Mouse (Mus musculus) ES-E14 (cell line): ENCODE measurements around the gene Rab30. TPM values are rescaled to one million over a fixed set of nuclear protein-coding genes. Genes with fewer than 3 reads are reported as not detected.

Source experiments
- DNase-seq: peaks from one replicate; pipeline ENCODE4 v3.0.0-alpha.2; 2013; ENCODE audit warnings: low read depth, low spot score
- H3K27ac ChIP-seq: 2 replicates; pipeline ENCODE4 v1.5.1; 2012; ENCODE audit warnings: low read depth, mild to moderate bottlenecking, low read length, moderate library complexity, mixed read lengths; ENCODE audit not compliant: poor library complexity, insufficient read depth, severe bottlenecking
- H3K36me3 ChIP-seq: 2 replicates; pipeline ENCODE4 v1.6.1; 2012; ENCODE audit warnings: mild to moderate bottlenecking, low read length, moderate library complexity, mixed read lengths; ENCODE audit not compliant: control insufficient read depth, poor library complexity, insufficient read depth, severe bottlenecking
- H3K4me1 ChIP-seq, 2 experiments: fragments of 150-350 bp in 1 of 2; sonication (generic) in 1 of 2; 2 replicates each; pipeline ENCODE4 v1.6.1; 2012; ENCODE audit warnings: low read length in 2 of 2, mild to moderate bottlenecking in 1 of 2, mixed read lengths in 1 of 2; ENCODE audit not compliant: control insufficient read depth in 2 of 2, insufficient read depth in 2 of 2, poor library complexity in 1 of 2
- H3K4me3 ChIP-seq, 2 experiments: fragments of 150-350 bp in 1 of 2; sonication (generic) in 1 of 2; 2 replicates each; pipeline ENCODE4 v1.5.1; 2012; ENCODE audit warnings: low read length in 2 of 2, low read depth in 1 of 2, mild to moderate bottlenecking in 1 of 2, mixed read lengths in 1 of 2; ENCODE audit not compliant: insufficient read depth in 1 of 2, poor library complexity in 1 of 2, severe bottlenecking in 1 of 2
- H3K9ac ChIP-seq: 2 replicates; pipeline ENCODE4 v1.6.1; 2012; ENCODE audit warnings: low read depth, mild to moderate bottlenecking, low read length, mixed read lengths; ENCODE audit not compliant: poor library complexity, insufficient read depth, severe bottlenecking
- H3K9me3 ChIP-seq: fragments of 150-350 bp; sonication (generic); 2 replicates; pipeline ENCODE4 v1.6.1; 2012; ENCODE audit warnings: low read depth, mild to moderate bottlenecking, low read length; ENCODE audit not compliant: control insufficient read depth, insufficient read depth
- CHD2 ChIP-seq: IDR thresholded peaks from 2 replicates; pipeline ENCODE4 v1.6.1; 2014; ENCODE audit warnings: mild to moderate bottlenecking, low read depth, low read length, inconsistent platforms
- HCFC1 ChIP-seq: IDR thresholded peaks from 2 replicates; pipeline ENCODE4 v1.6.1; 2012; ENCODE audit warnings: low read length, inconsistent platforms, borderline replicate concordance; ENCODE audit not compliant: insufficient read depth
- MAFK ChIP-seq: IDR thresholded peaks from 2 replicates; pipeline ENCODE4 v1.6.1; 2014; ENCODE audit warnings: mild to moderate bottlenecking, low read depth, low read length, inconsistent platforms; ENCODE audit not compliant: insufficient read depth
- ZC3H11A ChIP-seq: IDR thresholded peaks from 2 replicates; pipeline ENCODE4 v1.6.1; 2012; ENCODE audit warnings: low read depth, mild to moderate bottlenecking, inconsistent platforms, low read length, borderline replicate concordance
- ZNF384 ChIP-seq: IDR thresholded peaks from 2 replicates; pipeline ENCODE4 v1.6.1; 2012; ENCODE audit warnings: low read depth, low read length, inconsistent platforms
- in situ Hi-C, 2 experiments: fragments of 600-800 bp; cut with MboI; formaldehyde crosslinking; loops; one replicate each; pipeline ENCODE4 v1.15.1; 2025; ENCODE audit warnings: low sequenced_read_pairs in 2 of 2, inconsistent platforms in 1 of 2; ENCODE audit not compliant: unreplicated experiment in 2 of 2
- total RNA-seq: library from RNA; depleted of rRNA; stranded (reverse); fragments of 300-350 nt; gene quantifications from 2 replicates; pipeline ENCODE4 v1.2.3, GENCODE M21; 2012

Gene Rab30
- total RNA-seq, 1 experiment = 7.4 TPM

GRCm38 (mm10) chr7:92804919-92805668 is 63.7 kb downstream of the Rab30 start:
- Histone ChIP-seq H3K4me3 (no peak overlapping the region), H3K27ac (no peak overlapping the region), H3K4me1 (no peaks in the 10 kb centered on the region), H3K36me3 (no peaks in the 10 kb centered on the region), H3K9ac (no peak overlapping the region), H3K9me3 (no peaks in the 10 kb centered on the region)
- TF ChIP-seq HCFC1 (no peak), MAFK (no peak), ZNF384 (no peak), CHD2 (no peak), ZC3H11A (no peak)
- in situ Hi-C loops = no loop called here
- DNase-seq = no peak

DNA sequence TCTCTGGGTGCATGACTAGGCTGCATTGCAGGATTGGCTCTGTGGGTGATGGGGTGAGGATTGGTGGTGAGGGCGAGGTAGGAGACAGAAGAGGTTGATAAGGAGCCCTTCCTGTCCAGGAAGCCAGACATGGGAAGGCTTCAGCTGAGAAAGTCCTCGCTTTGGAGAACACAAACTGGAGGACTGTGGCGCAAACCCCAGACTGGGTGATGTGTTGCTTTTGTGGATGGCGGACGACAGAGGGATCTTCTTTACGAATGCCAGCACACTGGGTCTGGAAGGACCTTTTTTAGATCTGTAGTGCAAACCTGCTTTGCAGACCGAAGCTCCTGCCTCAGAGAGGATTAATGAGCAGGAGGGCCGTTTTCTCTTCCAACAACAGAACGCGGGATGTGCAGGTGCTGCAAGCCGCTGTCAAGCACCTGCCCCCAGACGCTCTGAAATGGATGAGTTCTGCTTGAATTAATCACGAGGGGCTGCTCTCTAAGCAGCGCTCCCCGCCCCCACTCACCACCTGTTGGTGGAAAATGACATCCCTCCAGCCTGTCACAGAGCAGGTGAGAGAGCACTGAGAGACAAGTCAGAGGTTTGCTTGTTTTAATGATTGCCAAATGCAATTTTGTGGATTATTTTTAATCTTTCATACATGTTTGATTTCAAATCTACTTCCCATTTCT is 65.2 kb downstream of the Rab30 start:
- Histone ChIP-seq H3K27ac (no peak overlapping the region), H3K4me3 (no peak overlapping the region), H3K36me3 (no peaks in the 10 kb centered on the region), H3K4me1 (no peaks in the 10 kb centered on the region), H3K9me3 (no peaks in the 10 kb centered on the region), H3K9ac (no peak overlapping the region)
- DNase-seq = no peak
- in situ Hi-C loops = no loop called here
- TF ChIP-seq ZC3H11A = no peak
- no peak for TF ChIP-seq CHD2
- TF ChIP-seq ZNF384 = no peak

DNA sequence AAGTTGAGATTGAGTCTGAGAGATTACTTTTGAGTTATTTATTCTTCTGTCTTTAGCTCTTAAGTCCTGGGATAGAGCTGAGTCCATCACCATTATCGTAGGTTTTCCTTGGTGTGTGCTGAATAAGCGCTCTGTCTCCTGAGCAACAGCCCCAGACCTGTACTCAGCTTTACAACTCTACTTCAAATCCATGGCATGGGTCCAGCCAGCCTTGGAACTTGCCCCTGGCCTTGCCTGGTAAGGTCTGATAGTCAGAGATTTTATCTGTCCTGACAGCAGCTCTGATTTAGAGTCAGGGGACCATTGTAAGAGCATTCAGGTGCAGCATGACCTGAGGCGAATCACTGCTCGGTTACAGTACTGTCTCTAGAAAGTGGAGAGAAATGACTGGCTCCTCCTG is 66.1 kb downstream of the Rab30 start:
- no peak for TF ChIP-seq MAFK
- Histone ChIP-seq H3K36me3 (no peaks in the 10 kb centered on the region), H3K9me3 (no peaks in the 10 kb centered on the region), H3K9ac (no peak overlapping the region), H3K27ac (no peak overlapping the region), H3K4me1 (no peaks in the 10 kb centered on the region), H3K4me3 (no peak overlapping the region)
- in situ Hi-C loops = no loop called here
- no peak for DNase-seq

DNA sequence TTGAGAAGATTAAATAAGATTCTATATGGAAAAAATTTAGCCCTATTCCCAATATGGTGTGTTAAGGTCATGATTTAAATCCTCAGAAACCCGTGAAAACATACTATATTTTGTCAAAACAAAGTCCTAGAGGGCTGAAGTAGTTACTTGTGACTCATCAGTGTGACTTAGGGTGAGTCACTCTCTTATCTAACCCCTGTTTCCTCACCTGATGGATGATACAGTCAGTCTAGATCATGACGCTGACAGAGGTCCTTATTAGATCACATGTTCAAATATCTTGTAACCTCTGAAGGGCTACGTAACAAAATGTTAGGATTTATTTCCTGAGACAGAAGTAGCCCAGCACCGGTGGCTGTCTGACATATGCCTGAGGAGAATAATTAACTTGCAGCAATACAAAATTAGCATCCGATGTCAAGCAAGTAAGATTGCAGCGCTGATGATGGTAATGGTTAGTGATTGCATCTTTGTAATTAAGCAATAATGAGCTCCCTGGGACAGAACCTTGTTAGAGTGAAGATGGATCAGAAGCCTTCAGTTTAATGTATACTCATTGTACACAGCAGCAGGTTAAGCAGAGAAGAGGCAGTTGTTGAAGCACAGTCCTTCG is 70.4 kb downstream of the Rab30 start:
- Histone ChIP-seq H3K9me3 (no peaks in the 10 kb centered on the region), H3K4me1 (no peaks in the 10 kb centered on the region), H3K36me3 (no peaks in the 10 kb centered on the region), H3K27ac (no peak overlapping the region), H3K4me3 (no peak overlapping the region), H3K9ac (no peak overlapping the region)
- DNase-seq = no peak
- TF ChIP-seq MAFK (no peak), ZC3H11A (no peak), CHD2 (no peak), ZNF384 (no peak), HCFC1 (no peak)
- in situ Hi-C loops = no loop called here

DNA sequence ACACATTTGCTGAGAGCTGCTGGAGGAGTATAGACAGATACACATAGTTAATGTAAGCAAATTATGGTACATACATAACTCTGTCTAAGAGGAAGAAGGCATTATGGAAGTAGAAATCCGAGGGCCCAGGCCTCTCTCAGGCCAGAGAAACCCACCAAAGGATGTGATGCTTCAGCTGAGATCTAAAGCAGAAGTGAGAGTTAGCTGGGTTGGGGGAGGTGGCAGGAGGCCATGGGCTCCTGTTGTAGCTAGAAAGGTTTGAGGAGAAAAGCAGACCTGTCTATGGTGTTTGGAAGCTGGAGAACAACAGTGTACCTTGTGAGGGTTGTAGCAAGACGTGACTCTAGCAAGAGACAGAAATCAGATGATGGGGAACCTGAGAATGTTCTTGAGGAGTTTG is 75.8 kb downstream of the Rab30 start:
- Histone ChIP-seq H3K9me3 (no peaks in the 10 kb centered on the region), H3K4me3 (no peak overlapping the region), H3K9ac (no peak overlapping the region), H3K27ac (no peak overlapping the region), H3K4me1 (no peaks in the 10 kb centered on the region), H3K36me3 (no peaks in the 10 kb centered on the region)
- in situ Hi-C loops = no loop called here
- TF ChIP-seq CHD2 (no peak), MAFK (no peak), ZC3H11A (no peak), ZNF384 (no peak), HCFC1 (no peak)
- DNase-seq = no peak
